Mouse (Mus musculus) G1E (cell line): ENCODE measurements around the gene Slit1.

Source experiments
- CTCF ChIP-seq: IDR thresholded peaks from 2 replicates; pipeline ENCODE4 v1.5.1; 2012; ENCODE audit warnings: low read depth, low read length, inconsistent platforms, mixed read lengths
- GATA1 ChIP-seq: IDR thresholded peaks from 2 replicates; pipeline ENCODE4 v1.6.1; 2012; ENCODE audit warnings: borderline replicate concordance, low read length, inconsistent platforms, mixed read lengths
- POLR2AphosphoS5 ChIP-seq: IDR thresholded peaks from 2 replicates; pipeline ENCODE4 v1.6.1; 2012; ENCODE audit warnings: low read depth, low read length, inconsistent platforms; ENCODE audit not compliant: insufficient replicate concordance
- TAL1 ChIP-seq: conservative IDR thresholded peaks from 2 replicates; pipeline ENCODE4 v1.6.1; 2012; ENCODE audit warnings: low read depth, low read length, inconsistent platforms, mixed read lengths

- TF ChIP-seq CTCF (no peak), GATA1 (no peak), POLR2AphosphoS5 (no peak), TAL1 (no peak)
Measured at GRCm38 (mm10) chr19:41628970-41629369, 114.5 kb downstream of the Slit1 start.
